Mouse (Mus musculus): ENCODE measurements around the gene Arl3.

GRCm38 (mm10) chr19:46484518-46484917 lies 88.5 kb downstream of the Arl3 start:
- no peak for TF ChIP-seq POLR2A (IDR thresholded peaks at IDR 0.05; ENCODE audit: borderline replicate concordance, low read depth, low read length)
- TF ChIP-seq CTCF (IDR thresholded peaks at IDR 0.05; ENCODE audit: low read depth, low read length), result no peak
